Mouse (Mus musculus) testis, adult 2 months (tissue): ENCODE data around the gene Dglucy. TPM values are rescaled to one million over a fixed set of nuclear protein-coding genes. Genes with fewer than 3 reads are reported as not detected.

ENCODE experiments used
- H3K27ac ChIP-seq: fragments of 200-500 bp; 2 replicates; pipeline ENCODE4 v1.5.1; 2012; ENCODE audit warnings: low read depth, low read length; ENCODE audit not compliant: control insufficient read depth, insufficient read depth
- H3K27me3 ChIP-seq: fragments of 200-500 bp; 2 replicates; pipeline ENCODE4 v1.6.1; 2012; ENCODE audit warnings: mild to moderate bottlenecking, low read length, moderate library complexity; ENCODE audit not compliant: control insufficient read depth, insufficient read depth
- H3K36me3 ChIP-seq: fragments of 200-500 bp; 2 replicates; pipeline ENCODE4 v1.6.1; 2012; ENCODE audit warnings: mild to moderate bottlenecking, low read length; ENCODE audit not compliant: control insufficient read depth, insufficient read depth
- H3K4me1 ChIP-seq: fragments of 200-500 bp; 2 replicates; pipeline ENCODE4 v1.6.1; 2012; ENCODE audit warnings: low read length; ENCODE audit not compliant: control insufficient read depth, insufficient read depth
- H3K4me3 ChIP-seq: fragments of 200-500 bp; 2 replicates; pipeline ENCODE4 v1.5.1; 2012; ENCODE audit warnings: low read depth, mild to moderate bottlenecking, low read length, moderate library complexity, mixed read lengths; ENCODE audit not compliant: control insufficient read depth
- CTCF ChIP-seq: fragments of 200-500 bp; IDR thresholded peaks from 2 replicates; pipeline ENCODE4 v1.5.1; 2012; ENCODE audit warnings: low read depth, mild to moderate bottlenecking, inconsistent platforms, low read length, moderate library complexity; ENCODE audit not compliant: control insufficient read depth, insufficient read depth, insufficient replicate concordance
- POLR2A ChIP-seq: fragments of 200-500 bp; IDR thresholded peaks from 2 replicates; pipeline ENCODE4 v1.6.1; 2012; ENCODE audit warnings: low read depth, mild to moderate bottlenecking, inconsistent platforms, low read length, moderate library complexity; ENCODE audit not compliant: control insufficient read depth
- polyA plus RNA-seq: library from polyadenylated mRNA; depleted of rRNA; stranded (reverse); fragments of >200 nt; gene quantifications from 2 replicates; pipeline ENCODE4 v1.2.3, GENCODE M21; 2012; rRNA removed

Gene Dglucy
- polyA plus RNA-seq, 1 experiment = 1.0 TPM

- H3K4me1 ChIP-seq = no peaks in the 10 kb centered on the region
- H3K36me3 ChIP-seq = no peaks in the 10 kb centered on the region; the same call in 1 of the 2 replicates
- no peak overlapping the region for H3K4me3 ChIP-seq
- TF ChIP-seq POLR2A = no peak
- H3K27me3 ChIP-seq = no peaks in the 10 kb centered on the region
- H3K27ac ChIP-seq = no peak overlapping the region
Measured at GRCm38 (mm10) chr12:100937441-100938360, 158.8 kb downstream of the Dglucy start.

GRCm38 (mm10) chr12:100941361-100941760 lies 162.5 kb downstream of the Dglucy start:
- TF ChIP-seq CTCF (no peak), POLR2A (no peak)
- H3K4me1 ChIP-seq = no peaks in the 10 kb centered on the region
- H3K4me3 ChIP-seq = no peak overlapping the region
- peaks cover 1% of the 10 kb centered on the region for H3K36me3 ChIP-seq
- H3K27ac ChIP-seq = no peak overlapping the region
- no peaks in the 10 kb centered on the region for H3K27me3 ChIP-seq

- H3K27me3 ChIP-seq = no peaks in the 10 kb centered on the region
- H3K27ac ChIP-seq = no peak overlapping the region
- no peak overlapping the region for H3K4me3 ChIP-seq
- no peak for TF ChIP-seq POLR2A
- TF ChIP-seq CTCF = no peak
- H3K4me1 ChIP-seq = no peaks in the 10 kb centered on the region
- peaks cover 2% of the 10 kb centered on the region for H3K36me3 ChIP-seq
Measured at GRCm38 (mm10) chr12:100943146-100943545, 164.3 kb downstream of the Dglucy start.

GRCm38 (mm10) chr12:100944921-100945336 lies 166.1 kb downstream of the Dglucy start:
- H3K36me3 ChIP-seq = peaks cover 2% of the 10 kb centered on the region
- H3K27me3 ChIP-seq = no peaks in the 10 kb centered on the region
- H3K27ac ChIP-seq = no peak overlapping the region
- H3K4me1 ChIP-seq = no peaks in the 10 kb centered on the region
- TF ChIP-seq CTCF (no peak), POLR2A (no peak)
- no peak overlapping the region for H3K4me3 ChIP-seq

- Histone ChIP-seq H3K4me3 (no peak overlapping the region), H3K4me1 (no peaks in the 10 kb centered on the region), H3K27me3 (no peaks in the 10 kb centered on the region), H3K36me3 (peaks cover 2% of the 10 kb centered on the region), H3K27ac (no peak overlapping the region)
- TF ChIP-seq CTCF = no peak
- no peak for TF ChIP-seq POLR2A
Measured at GRCm38 (mm10) chr12:100945501-100945900, 166.6 kb downstream of the Dglucy start.

GRCm38 (mm10) chr12:100945948-100946347 lies 167.1 kb downstream of the Dglucy start:
- TF ChIP-seq POLR2A (no peak), CTCF (no peak)
- no peaks in the 10 kb centered on the region for H3K27me3 ChIP-seq
- no peak overlapping the region for H3K27ac ChIP-seq
- H3K36me3 ChIP-seq = peaks cover 2% of the 10 kb centered on the region
- H3K4me1 ChIP-seq = no peaks in the 10 kb centered on the region
- no peak overlapping the region for H3K4me3 ChIP-seq

Other genes with a start within 250 kb of the Dglucy start
- gene Rps6ka5, start 52.1 kb upstream of the Dglucy start, polyA plus RNA-seq = 3.3 and 4.1 TPM in 2 replicates
- gene Gpr68, start 129.1 kb downstream of the Dglucy start, polyA plus RNA-seq = 2.9 and 3.1 TPM in 2 replicates
- 38.1 and 41.6 TPM in 2 replicates for gene Ccdc88c, start 250.0 kb downstream of the Dglucy start, polyA plus RNA-seq